Mouse (Mus musculus) adipocyte (in vitro differentiated cells): ENCODE measurements around the gene Mmrn2.
"Not testable (repeated sequence)": the region's sequence is repeated elsewhere in the genome, so short reads cannot be mapped to it uniquely, and the experiment has no call there.

Experiments
- DNase-seq: peaks from one replicate; pipeline ENCODE4 v3.0.0-alpha.2; 2016; ENCODE audit warnings: low spot score

Mmrn2 gene

DNA sequence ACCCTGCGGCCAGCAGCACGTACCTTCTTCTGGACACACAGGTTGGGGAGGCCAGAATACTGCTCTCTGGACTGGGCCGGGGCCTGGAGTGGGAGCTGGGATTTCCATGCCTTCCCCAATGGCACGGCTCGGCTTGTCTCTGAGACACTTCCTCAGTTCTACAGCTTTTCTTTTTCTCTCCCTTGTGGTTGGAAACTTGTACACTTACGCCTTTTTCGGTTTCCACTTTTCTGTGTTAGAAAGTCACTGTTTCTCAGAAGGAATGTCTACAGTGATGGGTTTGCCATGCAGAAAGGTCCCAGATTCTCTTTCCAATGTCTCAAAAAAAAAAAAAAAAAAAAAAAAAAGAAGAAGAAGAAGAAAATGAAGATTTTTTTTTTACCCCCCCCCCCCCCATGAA is 28.2 kb downstream of the Mmrn2 start:
- no peak for DNase-seq

- DNase-seq: no peak
Observed at GRCm38 (mm10) chr14:34410716-34411115, 35.5 kb downstream of the Mmrn2 start.

GRCm38 (mm10) chr14:34412164-34412896 is 37.1 kb downstream of the Mmrn2 start:
- no peak for DNase-seq

GRCm38 (mm10) chr14:34416946-34417345 is 41.7 kb downstream of the Mmrn2 start:
- not testable (repeated sequence) for DNase-seq

GRCm38 (mm10) chr14:34417501-34417900 is 42.2 kb downstream of the Mmrn2 start:
- DNase-seq: no peak

GRCm38 (mm10) chr14:34421078-34421477 is 45.8 kb downstream of the Mmrn2 start:
- no peak for DNase-seq

DNA sequence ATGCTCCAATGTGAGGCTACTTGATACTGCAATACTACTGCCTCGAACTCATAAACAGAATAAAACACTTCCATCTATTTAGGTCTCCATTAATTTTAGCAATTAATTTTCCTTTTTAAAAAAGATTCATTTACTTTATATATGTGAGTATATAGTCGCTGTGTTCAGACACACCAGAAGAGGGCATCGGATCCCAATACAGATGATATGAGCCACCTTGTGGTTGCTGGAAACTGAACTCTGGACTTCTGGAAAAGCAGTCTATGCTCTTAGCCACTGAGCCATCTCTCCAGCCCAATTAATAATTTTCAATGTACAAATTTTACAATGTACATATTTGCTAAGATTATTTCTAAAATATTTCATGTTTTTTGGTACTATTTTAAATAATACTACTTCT is 53.0 kb downstream of the Mmrn2 start:
- DNase-seq: no peak

GRCm38 (mm10) chr14:34429069-34429468 is 53.8 kb downstream of the Mmrn2 start:
- DNase-seq: no peak

- DNase-seq: peak; percentile 57
Observed at GRCm38 (mm10) chr14:34440526-34441066, 65.3 kb downstream of the Mmrn2 start.

GRCm38 (mm10) chr14:34442531-34442930 is 67.3 kb downstream of the Mmrn2 start:
- no peak for DNase-seq

- peak; percentile 64 for DNase-seq
Observed at GRCm38 (mm10) chr14:34444368-34444767, 69.1 kb downstream of the Mmrn2 start.

GRCm38 (mm10) chr14:34444924-34445323 is 69.7 kb downstream of the Mmrn2 start:
- DNase-seq: no peak

DNA sequence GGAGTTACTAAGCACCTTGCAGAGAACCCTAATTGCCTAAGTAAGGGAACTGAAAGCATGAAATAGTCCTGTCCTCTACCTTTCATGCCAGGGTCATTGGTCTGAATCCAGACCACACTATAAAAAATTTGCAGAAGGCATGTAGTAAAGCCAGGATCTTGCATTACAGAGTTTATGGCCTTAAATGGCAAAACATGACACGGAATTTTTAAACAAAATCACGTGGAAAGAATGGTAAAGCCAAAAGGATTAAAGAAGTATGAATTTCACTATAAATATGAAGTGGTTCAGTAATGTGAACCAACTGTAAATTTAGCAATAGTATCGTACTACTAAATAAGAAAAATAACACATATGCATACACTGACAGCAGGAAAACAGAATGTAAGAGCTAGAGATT is 70.1 kb downstream of the Mmrn2 start:
- DNase-seq: no peak

DNA sequence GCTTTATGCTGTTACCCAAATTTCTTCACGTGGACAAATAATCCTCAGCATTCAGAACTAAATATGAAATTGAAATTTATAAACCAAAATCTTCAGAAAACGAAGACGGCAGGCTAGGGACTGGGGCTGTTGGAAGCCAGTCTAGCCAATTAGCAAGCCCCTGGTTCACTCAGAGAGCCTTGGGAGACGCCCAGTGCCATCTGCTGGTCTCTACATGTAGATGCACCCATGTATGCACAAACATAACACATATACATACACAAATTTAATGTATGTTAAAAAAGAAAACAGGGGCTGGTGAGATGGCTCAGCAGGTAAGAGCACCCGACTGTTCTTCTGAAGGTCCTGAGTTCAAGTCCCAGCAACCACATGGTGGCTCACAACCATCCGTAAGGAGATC is 71.4 kb downstream of the Mmrn2 start:
- DNase-seq: no peak

DNA sequence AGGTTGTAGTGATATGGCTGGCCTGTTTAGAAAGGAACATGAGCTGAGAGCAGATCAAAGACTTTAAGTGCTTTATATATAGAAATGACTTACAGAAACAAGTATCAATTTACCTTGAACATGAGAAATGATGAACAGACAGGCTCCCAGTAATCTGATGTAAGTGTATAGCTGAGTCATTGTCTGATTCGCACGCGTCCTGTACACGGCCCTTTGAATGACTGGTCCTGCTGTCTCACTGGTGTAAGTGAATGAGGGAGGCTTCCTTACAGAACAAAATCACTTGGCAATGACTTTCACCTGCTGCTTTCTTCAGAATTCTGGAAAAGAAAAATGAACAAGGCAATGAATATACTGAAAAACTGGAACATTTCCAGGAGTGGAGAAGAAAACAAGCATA is 72.4 kb downstream of the Mmrn2 start:
- no peak for DNase-seq

DNA sequence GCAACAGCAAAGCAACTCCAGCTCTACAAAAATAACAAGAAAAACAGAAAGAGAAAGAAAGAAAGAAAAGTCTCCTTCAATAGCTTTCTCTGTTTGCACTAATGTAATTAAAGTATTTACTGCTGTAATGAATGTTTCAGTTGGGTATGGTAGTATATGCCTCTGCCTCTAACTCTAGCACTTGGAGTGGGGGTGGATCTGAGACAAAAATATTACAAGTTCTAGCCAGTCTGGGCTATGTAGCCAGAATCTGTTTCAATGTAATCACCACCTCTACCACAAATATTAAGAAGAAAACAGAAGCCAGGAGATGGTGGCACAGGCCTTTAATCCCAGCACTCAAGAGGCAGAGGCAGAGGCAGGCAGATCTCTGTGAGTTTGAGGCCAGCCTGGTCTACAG is 73.1 kb downstream of the Mmrn2 start:
- no peak for DNase-seq

- no peak for DNase-seq
Observed at GRCm38 (mm10) chr14:34449807-34450206, 74.5 kb downstream of the Mmrn2 start.

DNA sequence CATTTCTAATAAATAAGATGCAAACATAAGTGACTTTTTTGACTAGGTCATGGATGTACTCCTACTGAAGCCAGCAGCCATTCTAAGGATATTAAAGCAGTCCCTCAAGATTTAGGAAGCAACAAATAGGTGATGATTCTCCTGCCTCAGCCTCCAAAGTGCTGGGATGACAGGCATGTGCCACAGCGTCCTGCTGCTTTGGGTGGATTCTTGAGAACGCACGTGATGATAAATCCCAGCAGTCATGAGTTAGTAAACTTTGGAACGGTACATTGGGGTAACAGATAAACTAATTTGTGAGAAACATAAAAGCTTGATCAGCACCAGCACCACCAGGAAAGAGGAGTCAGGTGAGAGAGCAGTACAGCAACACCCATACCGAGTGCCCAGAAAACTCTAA is 75.2 kb downstream of the Mmrn2 start:
- DNase-seq: no peak

DNA sequence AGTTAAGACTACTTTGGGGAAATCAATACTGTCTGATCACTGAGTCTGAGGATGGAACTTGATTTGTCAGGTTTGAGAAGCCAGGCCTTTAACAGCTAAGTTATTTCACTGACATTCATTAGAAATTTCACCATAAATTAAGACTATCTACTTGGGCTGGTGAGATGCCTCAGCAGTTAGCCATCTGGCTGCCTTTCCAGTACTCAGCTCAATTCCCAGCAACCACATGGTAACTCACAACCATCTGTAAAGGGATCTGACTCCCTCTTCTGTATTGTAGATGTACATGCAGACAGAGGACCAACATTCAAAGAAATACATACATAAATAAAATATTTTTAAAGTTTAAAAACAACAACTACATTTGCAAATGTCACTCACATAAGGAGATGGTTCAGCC is 76.6 kb downstream of the Mmrn2 start:
- DNase-seq: no peak

GRCm38 (mm10) chr14:34453648-34454047 is 78.4 kb downstream of the Mmrn2 start:
- DNase-seq: no peak
